Mouse (Mus musculus) frontal cortex, postnatal 14 days (tissue): ENCODE data around the gene Mgarp.
"Not testable (repeated sequence)": the region's sequence is repeated elsewhere in the genome, so short reads cannot be mapped to it uniquely, and the experiment has no call there.

Experiments
- DNase-seq, 2 experiments: peaks; one replicate each; pipeline ENCODE4 v3.0.0; 2022; ENCODE audit warnings: low spot score in 2 of 2

Gene Mgarp

GRCm38 (mm10) chr3:51397700-51398299 lies 1.3 kb upstream of the Mgarp start:
- DNase-seq, result no peak

GRCm38 (mm10) chr3:51395461-51396145 lies 935 bp downstream of the Mgarp start:
- no peak for DNase-seq

- no peak for DNase-seq
Observed at GRCm38 (mm10) chr3:51394881-51395280, 1.7 kb downstream of the Mgarp start.

GRCm38 (mm10) chr3:51393651-51394050 lies 2.9 kb downstream of the Mgarp start:
- DNase-seq, result no peak

- not testable (repeated sequence) for DNase-seq
Observed at GRCm38 (mm10) chr3:51393018-51393417, 3.5 kb downstream of the Mgarp start.

- no peak for DNase-seq
Observed at GRCm38 (mm10) chr3:51391591-51391990, 4.9 kb downstream of the Mgarp start.

- no peak for DNase-seq
Observed at GRCm38 (mm10) chr3:51391095-51391494, 5.4 kb downstream of the Mgarp start.

- no peak for DNase-seq
Observed at GRCm38 (mm10) chr3:51388904-51389303, 7.6 kb downstream of the Mgarp start.

- DNase-seq, result no peak
Observed at GRCm38 (mm10) chr3:51387868-51388381, 8.6 kb downstream of the Mgarp start.

GRCm38 (mm10) chr3:51387134-51387451 lies 9.4 kb downstream of the Mgarp start:
- DNase-seq, result no peak

GRCm38 (mm10) chr3:51386441-51387133 lies 10.0 kb downstream of the Mgarp start:
- DNase-seq, result no peak

- no peak for DNase-seq
Observed at GRCm38 (mm10) chr3:51383409-51383808, 13.1 kb downstream of the Mgarp start.

- DNase-seq, result no peak
Observed at GRCm38 (mm10) chr3:51380660-51381014, 15.9 kb downstream of the Mgarp start.

- DNase-seq, result no peak
Observed at GRCm38 (mm10) chr3:51379786-51380659, 16.5 kb downstream of the Mgarp start.

GRCm38 (mm10) chr3:51378665-51378946 lies 17.9 kb downstream of the Mgarp start:
- no peak for DNase-seq

GRCm38 (mm10) chr3:51377878-51378664 lies 18.5 kb downstream of the Mgarp start:
- no peak for DNase-seq

GRCm38 (mm10) chr3:51375307-51376265 lies 21.0 kb downstream of the Mgarp start:
- DNase-seq, result peak in 1 of 2 experiments; percentile 28

GRCm38 (mm10) chr3:51373544-51373943 lies 23.0 kb downstream of the Mgarp start:
- no peak for DNase-seq

GRCm38 (mm10) chr3:51372883-51373282 lies 23.7 kb downstream of the Mgarp start:
- no peak for DNase-seq

GRCm38 (mm10) chr3:51371826-51372225 lies 24.7 kb downstream of the Mgarp start:
- DNase-seq, result no peak
